Mouse (Mus musculus): ENCODE data around the gene Rtn4r. TPM values are rescaled to one million over a fixed set of nuclear protein-coding genes. Genes with fewer than 3 reads are reported as not detected.

Gene Rtn4r
- total RNA-seq (2021): under 1 TPM in 1 of 2 experiments, not detected in 1; 0.11 TPM
- long read RNA-seq, experiment 1: 0 reads
- long read RNA-seq, experiment 2: 0 reads

- DNase-seq (ENCODE audit: low spot score): peak; percentile 26
Observed at GRCm38 (mm10) chr16:18127241-18127861, at the start of gene Rtn4r. Gene Rtn4r, plus strand, starts transcription at chr16:18127642.

DNA sequence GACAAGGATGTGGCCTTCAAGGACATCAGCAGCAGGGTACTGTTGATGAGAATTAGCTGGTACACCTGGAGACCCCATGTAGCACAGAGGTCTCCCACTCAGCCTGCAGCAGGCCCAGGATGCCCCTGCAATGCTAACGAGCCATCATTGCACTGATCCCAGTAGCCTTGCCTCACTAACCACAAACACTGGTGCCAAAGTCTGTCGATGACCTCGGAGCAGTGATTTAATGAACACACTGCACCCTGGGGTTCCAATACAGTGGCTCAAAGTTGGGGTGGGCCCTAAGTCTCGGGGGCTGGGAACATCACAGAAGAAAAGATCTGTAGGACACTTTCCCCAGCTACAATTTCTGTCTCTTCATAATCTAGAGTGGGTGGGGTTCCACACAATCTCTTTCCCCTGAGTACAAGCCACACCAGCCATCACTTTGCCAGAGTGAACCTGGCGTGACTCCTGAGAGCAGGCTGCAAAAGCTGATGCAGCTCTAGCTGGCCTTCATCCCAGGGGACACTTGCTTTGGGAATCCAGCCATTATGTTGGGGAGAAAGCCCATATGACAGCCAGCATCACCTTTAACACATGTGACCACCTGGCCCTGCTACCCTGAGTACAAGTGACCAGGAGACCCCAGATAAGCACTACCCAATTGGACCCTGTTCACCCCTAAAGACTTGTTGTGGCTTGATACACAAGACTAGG is 49.0 kb upstream of the Rtn4r start:
- DNase-seq (ENCODE audit: low spot score): no peak

- DNase-seq (ENCODE audit: low spot score): no peak
Observed at GRCm38 (mm10) chr16:18079300-18079699, 48.1 kb upstream of the Rtn4r start.

- DNase-seq (ENCODE audit: low spot score): no peak
Observed at GRCm38 (mm10) chr16:18080171-18080570, 47.3 kb upstream of the Rtn4r start.

DNA sequence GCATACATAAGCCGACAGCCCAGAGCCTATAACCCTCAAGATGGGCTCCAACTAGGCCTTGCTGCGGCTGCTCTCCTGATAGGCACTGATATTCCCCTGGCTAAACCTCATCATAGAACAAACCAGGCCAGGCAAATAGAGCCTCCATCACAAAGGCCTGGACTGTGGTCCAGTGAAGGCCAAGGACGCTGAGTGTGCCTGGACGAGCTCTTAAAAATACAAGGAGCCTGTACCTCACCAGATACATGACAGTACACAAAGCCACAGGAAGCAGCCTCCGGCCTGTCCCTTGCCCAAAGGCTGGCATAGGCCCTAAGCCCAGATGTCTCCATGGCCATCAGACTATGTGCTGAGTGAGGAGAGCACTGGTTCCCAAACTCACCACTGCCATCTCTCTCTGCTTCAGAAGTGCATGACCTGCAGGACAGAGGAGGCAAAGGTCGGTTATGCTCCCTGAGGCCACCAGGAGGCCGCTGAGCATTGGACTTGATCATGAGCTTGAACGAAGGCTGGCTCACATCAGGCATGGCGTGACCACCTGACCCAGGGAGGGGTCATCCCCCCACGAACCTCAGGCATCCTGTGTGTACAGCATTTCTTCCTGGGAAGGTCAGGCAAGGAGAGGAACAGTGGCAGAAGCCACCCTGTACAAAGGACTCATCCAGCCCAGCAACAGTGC is 46.2 kb upstream of the Rtn4r start:
- DNase-seq (ENCODE audit: low spot score): no peak

- DNase-seq (ENCODE audit: low spot score): no peak
Observed at GRCm38 (mm10) chr16:18082291-18082690, 45.2 kb upstream of the Rtn4r start.

DNA sequence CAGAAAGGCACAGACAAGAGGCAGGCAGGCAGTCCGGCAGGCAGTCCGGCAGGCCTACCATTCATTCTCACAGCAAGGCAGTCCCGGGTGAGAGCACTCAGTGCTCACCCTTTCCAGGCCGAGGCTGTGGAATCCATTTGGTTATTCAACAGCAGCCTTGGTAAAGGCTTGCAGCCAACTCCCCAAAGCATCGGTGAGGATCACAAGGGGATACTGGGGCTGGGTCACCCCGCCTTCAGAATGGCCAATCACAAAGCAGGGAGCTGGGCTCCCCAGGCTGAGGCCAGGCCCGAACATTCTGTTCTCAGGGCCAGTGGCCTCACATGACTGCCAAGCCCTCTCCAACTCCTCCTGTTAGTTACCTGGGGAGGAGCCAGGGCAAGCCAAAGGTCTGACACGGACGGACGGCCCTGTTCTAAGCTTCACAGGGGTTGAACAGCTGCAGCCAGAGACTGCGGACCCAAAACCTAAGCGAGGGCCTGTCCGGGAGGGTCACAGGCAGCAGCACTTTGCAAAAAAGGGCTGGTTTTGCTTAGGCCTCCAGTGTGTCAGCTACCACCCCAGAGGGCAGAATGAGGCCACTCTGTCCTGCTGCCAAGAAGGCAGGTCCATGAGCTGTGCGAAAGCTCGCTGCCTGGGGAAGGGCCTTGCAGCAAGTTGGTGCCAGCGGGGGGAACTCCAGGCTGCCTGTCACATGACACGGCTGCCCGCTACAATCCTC is 44.1 kb upstream of the Rtn4r start:
- DNase-seq (ENCODE audit: low spot score): peak; percentile 81

GRCm38 (mm10) chr16:18084262-18084661 is 43.2 kb upstream of the Rtn4r start:
- DNase-seq (ENCODE audit: low spot score): no peak

DNA sequence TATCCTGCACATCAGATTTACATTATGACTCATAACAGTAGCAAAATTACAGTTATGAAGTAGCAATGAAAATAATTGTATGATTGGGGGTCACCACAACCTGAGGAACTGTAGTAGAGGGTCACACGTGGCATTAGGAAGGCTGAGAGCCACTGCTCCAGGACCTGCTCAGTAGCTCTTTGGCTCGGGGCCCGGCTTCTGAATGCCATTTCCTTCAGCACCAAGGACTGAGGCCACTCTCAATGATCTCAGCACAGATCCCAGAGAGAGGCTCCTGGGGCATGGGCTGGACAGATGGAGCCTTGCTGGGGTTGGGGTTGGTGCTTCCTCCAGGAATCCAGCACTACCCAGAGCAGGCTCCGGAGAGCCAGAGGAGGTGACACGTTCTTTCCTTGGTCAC is 40.3 kb upstream of the Rtn4r start:
- DNase-seq (ENCODE audit: low spot score): no peak

DNA sequence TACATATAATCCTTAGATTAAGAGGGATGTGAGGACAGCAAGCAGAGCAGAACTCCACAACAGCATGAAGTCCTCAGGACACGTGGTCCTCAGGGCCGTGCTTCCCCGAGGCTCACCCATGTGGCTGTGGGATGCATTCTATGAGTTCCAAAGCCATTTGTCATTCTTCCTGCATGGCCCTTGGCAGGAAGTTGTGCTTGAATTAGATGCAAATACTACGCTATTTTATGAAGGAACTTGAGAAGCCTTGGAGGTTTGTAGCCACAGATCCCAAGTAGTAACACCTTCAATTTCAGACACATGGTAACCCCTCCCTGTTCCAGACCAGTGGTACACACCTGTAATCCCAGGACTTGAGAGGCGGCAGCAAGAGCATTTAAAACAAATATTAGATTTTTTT is 31.1 kb upstream of the Rtn4r start:
- DNase-seq (ENCODE audit: low spot score): no peak

DNA sequence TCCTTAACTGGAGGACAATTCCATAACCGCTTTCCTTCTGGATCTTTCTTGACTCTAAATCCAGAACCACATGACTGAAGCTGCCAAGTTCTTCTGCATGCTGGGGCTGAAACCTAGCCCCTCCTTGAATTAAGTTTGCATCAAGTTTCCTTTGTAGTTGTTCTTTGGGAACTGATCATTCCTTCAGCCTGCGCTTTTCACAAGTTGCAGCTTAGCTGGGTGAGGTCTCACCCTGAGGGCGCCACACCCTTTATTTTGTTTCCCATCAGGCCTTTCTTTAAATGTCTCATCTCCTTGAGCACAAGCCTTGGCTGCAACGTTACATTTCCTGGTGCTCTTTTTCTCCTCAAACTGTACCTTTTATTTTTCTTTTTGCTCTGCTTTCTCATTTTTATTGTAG is 24.6 kb upstream of the Rtn4r start:
- DNase-seq (ENCODE audit: low spot score): no peak

GRCm38 (mm10) chr16:18103366-18103765 is 24.1 kb upstream of the Rtn4r start:
- DNase-seq (ENCODE audit: low spot score): no peak

- DNase-seq (ENCODE audit: low spot score): no peak
Observed at GRCm38 (mm10) chr16:18103808-18104207, 23.6 kb upstream of the Rtn4r start.

DNA sequence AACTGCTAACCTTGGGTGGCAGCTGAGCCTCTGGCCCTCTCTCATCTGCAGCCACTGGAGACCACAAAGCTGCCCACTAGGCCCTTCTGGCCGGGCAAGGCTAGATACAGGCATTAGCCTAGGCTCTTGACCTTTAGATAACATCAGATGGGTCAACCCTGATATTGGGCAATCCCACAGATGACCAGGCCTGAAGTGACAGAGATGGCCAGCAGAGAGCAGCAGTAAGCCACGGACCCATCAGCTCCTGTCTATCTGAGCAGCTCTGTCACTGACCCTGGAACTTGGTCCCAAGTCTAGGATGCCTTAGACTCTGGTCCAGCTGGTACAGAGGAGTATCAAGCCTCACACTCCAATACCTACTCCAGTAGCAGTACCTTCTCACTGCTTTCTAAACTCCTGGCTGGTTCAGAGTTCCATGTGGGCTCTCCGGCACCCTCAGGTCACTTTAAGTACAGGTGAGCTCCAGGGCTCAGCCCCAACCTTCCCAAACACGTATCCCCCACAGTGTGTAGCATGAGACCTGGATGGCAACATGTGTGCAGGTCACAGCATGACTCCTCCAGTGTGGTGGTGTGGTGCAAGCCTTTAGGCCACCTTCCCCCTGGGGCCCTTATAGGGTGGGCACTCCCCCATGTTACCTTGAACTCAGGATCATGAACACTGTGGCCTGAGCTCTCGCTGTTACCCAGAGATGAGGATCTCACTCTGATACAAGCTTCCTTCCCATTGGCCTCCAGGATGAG is 19.0 kb upstream of the Rtn4r start:
- DNase-seq (ENCODE audit: low spot score): peak; percentile 83

DNA sequence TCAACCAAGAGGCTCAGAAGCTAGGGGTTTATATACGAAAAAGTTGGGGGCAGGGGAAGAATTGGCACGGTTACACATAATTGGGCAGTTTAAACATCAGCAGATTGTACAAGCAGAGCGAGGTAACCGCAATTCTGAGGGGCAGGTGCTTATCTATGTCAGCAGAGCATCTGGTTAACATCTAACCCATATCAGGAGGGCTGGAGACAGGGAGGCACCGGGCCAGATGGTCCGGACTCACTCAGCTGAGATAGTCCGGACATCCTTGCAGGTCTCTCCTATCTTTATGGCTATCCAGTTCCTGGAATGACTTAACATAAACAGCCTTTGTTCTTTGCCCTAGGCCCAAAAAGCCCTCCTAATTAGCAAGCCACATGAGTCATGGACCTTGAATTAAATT is 16.4 kb upstream of the Rtn4r start:
- no peak for DNase-seq (ENCODE audit: low spot score)

DNA sequence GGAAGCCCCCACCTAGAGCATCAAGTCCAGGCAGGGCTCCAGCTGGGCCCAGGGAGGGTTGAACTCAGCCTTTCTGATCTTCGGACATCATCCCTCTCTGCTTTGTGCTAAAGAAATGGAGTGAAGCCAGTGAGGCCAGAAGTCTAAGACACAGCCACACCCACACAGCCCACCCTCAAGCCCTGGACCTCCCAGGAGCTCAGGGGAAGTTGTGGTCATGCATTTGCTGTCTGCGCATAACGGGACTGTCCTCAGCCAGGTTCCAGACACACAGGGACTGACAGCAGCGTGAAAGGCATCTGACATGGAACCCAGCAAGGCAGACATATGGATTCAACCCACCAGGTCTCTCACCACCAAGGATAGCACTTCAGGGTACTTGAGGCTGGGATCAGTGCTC is 11.0 kb upstream of the Rtn4r start:
- no peak for DNase-seq (ENCODE audit: low spot score)

GRCm38 (mm10) chr16:18118285-18118684 is 9.2 kb upstream of the Rtn4r start:
- no peak for DNase-seq (ENCODE audit: low spot score)

- peak; percentile 36 for DNase-seq (ENCODE audit: low spot score)
Observed at GRCm38 (mm10) chr16:18119031-18119730, 8.3 kb upstream of the Rtn4r start.

DNA sequence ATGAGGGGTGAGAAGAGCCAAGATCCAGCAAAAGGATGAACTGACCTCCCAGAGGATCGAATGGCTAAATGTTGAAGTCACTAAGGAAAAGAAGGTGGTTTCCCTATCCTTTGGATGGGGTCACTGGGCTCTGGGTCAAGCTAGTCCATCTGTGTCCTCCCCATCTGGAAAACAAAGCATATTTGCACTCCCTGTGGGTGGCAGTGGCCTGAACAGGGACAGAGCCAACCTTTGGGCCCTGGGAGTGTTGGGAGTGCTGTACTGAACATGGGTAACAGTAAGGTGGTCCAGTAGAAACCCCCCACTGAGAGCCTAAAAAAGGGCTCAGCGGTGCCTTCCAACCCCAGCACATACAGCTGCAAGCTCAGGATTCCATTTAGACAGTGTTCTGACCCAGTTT is 4.7 kb upstream of the Rtn4r start:
- DNase-seq (ENCODE audit: low spot score): no peak

DNA sequence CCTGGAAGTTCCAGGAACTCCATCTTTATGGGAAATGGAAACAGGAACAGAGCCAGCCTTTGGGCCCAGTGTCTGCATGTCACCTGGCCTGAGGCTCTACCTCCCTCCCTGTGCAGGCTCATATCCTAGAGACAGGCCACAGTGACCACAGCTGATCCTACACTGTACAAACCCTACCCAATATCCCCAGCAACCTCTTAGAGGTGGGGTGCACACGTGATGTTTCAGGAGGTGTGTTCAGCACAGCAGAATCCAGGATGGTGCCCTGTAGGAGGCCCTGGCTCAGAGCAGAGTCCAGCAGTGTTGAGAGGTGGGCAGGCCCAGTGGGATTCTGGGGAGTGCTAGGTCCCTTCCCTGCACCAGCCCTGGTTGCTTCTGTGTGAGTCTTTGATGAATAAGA is 4.0 kb upstream of the Rtn4r start:
- DNase-seq (ENCODE audit: low spot score): no peak

GRCm38 (mm10) chr16:18124040-18124439 is 3.4 kb upstream of the Rtn4r start:
- DNase-seq (ENCODE audit: low spot score): no peak
